Mouse (Mus musculus): ENCODE measurements around the gene Olfr96. TPM values are rescaled to one million over a fixed set of nuclear protein-coding genes. Genes with fewer than 3 reads are reported as not detected.

Gene Olfr96
- not detected for total RNA-seq (2023)

DNA sequence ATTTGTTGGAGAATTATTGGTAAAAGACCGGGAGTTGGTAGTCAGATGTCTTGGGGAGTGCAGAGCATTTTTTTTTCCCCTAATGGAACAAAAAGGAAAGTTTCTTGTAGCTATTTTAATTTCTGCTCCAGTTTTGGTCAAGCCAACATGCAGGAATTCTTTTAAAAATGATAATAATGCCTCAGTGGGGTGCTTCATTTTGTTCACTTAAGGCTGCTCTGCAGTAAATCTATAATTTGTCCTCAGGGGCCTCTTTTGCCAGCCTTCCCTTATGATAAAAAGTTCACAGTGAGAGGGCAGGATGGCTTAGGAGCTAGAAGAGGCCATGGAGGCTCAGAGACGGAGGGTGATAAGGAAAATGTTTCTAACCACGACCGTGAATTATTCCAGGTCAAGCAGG lies at the start of gene Olfr96:
Olfr96 (plus strand) TSS at position 301 of the 400 bp plus-strand sequence.

GRCm38 (mm10) chr17:37193656-37194055 lies 26.3 kb upstream of the Olfr96 start, which contains the start of gene Ubd:
Gene Ubd, plus strand, starts transcription at chr17:37193892.

GRCm38 (mm10) chr17:37200894-37201293 lies 19.1 kb upstream of the Olfr96 start, which contains the start of gene Olfr94:
Gene Olfr94, minus strand, starts transcription at chr17:37200994.

GRCm38 (mm10) chr17:37213018-37213417 lies 6.9 kb upstream of the Olfr96 start, which contains the start of gene Olfr95:
Gene Olfr95, minus strand, starts transcription at chr17:37213118.

GRCm38 (mm10) chr17:37237230-37237629 lies 17.3 kb downstream of the Olfr96 start, which contains the start of gene Olfr97:
Gene Olfr97, minus strand, starts transcription at chr17:37237330.

GRCm38 (mm10) chr17:37263626-37264025 lies 43.7 kb downstream of the Olfr96 start, which contains the start of gene Olfr98:
Gene Olfr98, minus strand, starts transcription at chr17:37263749.

GRCm38 (mm10) chr17:37270058-37270701 lies 50.2 kb downstream of the Olfr96 start, which contains the start of gene H2-M3:
Gene H2-M3, plus strand, starts transcription at chr17:37270220.

Other genes starting within 250 kb of the Olfr96 start
- not detected for gene 2410137M14Rik, start 238.9 kb upstream of the Olfr96 start, total RNA-seq (2023)
- not detected for gene H2-M5, start 230.6 kb upstream of the Olfr96 start, total RNA-seq (2023)
- under 1 TPM in 1 of 2 experiments, not detected in 1; 0.24 TPM for gene Zfp57, start 219.0 kb upstream of the Olfr96 start, total RNA-seq (2023)
- gene Mog, start 196.7 kb upstream of the Olfr96 start, total RNA-seq (2023): not detected
- gene Gabbr1, start 174.2 kb upstream of the Olfr96 start, total RNA-seq (2023): 10 to 100 TPM; 87.9 to 96.0 TPM
- gene Olfr90, start 131.6 kb upstream of the Olfr96 start, total RNA-seq (2023): under 1 TPM in 1 of 2 experiments, not detected in 1; 0.24 TPM
- not detected for gene Olfr91, start 121.9 kb upstream of the Olfr96 start, total RNA-seq (2023)
- not detected for gene Olfr92, start 100.1 kb upstream of the Olfr96 start, total RNA-seq (2023)
- not detected for gene Olfr93, start 58.7 kb upstream of the Olfr96 start, total RNA-seq (2023)
- not detected for gene Ubd, start 26.3 kb upstream of the Olfr96 start, total RNA-seq (2023)
- not detected for gene Olfr94, start 19.2 kb upstream of the Olfr96 start, total RNA-seq (2023)
- gene Olfr95, start 7.0 kb upstream of the Olfr96 start, total RNA-seq (2023): not detected
- not detected for gene Olfr97, start 17.2 kb downstream of the Olfr96 start, total RNA-seq (2023)
- gene Olfr98, start 43.6 kb downstream of the Olfr96 start, total RNA-seq (2023): not detected
- gene H2-M3, start 50.1 kb downstream of the Olfr96 start, total RNA-seq (2023): 1 to 10 TPM; 4.0 to 5.0 TPM
- gene Olfr99, start 63.3 kb downstream of the Olfr96 start, total RNA-seq (2023): not detected
- not detected for gene Olfr101, start 84.2 kb downstream of the Olfr96 start, total RNA-seq (2023)
- not detected for gene Olfr102, start 96.9 kb downstream of the Olfr96 start, total RNA-seq (2023)
- not detected for gene Olfr103, start 119.6 kb downstream of the Olfr96 start, total RNA-seq (2023)
- not detected for gene Olfr104-ps, start 139.4 kb downstream of the Olfr96 start, total RNA-seq (2023)
- gene Olfr105-ps, start 158.9 kb downstream of the Olfr96 start, total RNA-seq (2023): not detected
- gene Olfr106-ps, start 170.2 kb downstream of the Olfr96 start, total RNA-seq (2023): not detected
- not detected for gene Olfr107, start 179.1 kb downstream of the Olfr96 start, total RNA-seq (2023)
- not detected for gene Olfr108, start 225.3 kb downstream of the Olfr96 start, total RNA-seq (2023)
- gene Olfr109, start 238.8 kb downstream of the Olfr96 start, total RNA-seq (2023): not detected